Mouse (Mus musculus): ENCODE results near the gene Ptges3l. TPM values are rescaled to one million over a fixed set of nuclear protein-coding genes. Genes with fewer than 3 reads are reported as not detected.
"Not testable (repeated sequence)": the region's sequence is repeated elsewhere in the genome, so short reads cannot be mapped to it uniquely, and the experiment has no call there.

The Ptges3l gene
- total and polyA plus RNA-seq, 2 experiments from 2014 or later: 1.8 to 2.4 TPM

GRCm38 (mm10) chr11:101378926-101379325, 46.2 kb downstream of the Ptges3l start:
- TF ChIP-seq CTCF (IDR thresholded peaks at IDR 0.05; ENCODE audit: low read depth): no peak
- Histone ChIP-seq H3K4me1 (ENCODE audit: insufficient read depth) (no peaks in the 10 kb centered on the region), H3K27me3 (ENCODE audit: insufficient read depth, low read length) (peaks cover 3% of the 10 kb centered on the region; the same call in 1 of the 2 replicates), H3K9me3 (ENCODE audit: low read length) (no peaks in the 10 kb centered on the region), H3K36me3 (ENCODE audit: insufficient read depth) (no peaks in the 10 kb centered on the region), H3K27ac (ENCODE audit: low read depth, low read length) (no peak overlapping the region), H3K4me2 (ENCODE audit: low read depth) (no peak overlapping the region), H3K9ac (no peak overlapping the region), H3K4me3 (ENCODE audit: low read depth, low read length) (no peak overlapping the region)
- ATAC-seq (no peak), DNase-seq (no peak)
- WGBS: 82% methylated on average over 6 of the region's 6 CpGs

- not testable (repeated sequence) for H3K36me3 ChIP-seq (ENCODE audit: insufficient read depth); ATAC-seq; H3K4me2 ChIP-seq (ENCODE audit: low read depth); H3K27ac ChIP-seq (ENCODE audit: low read depth, low read length); H3K4me3 ChIP-seq (ENCODE audit: low read depth, low read length); H3K9me3 ChIP-seq (ENCODE audit: low read length); DNase-seq; H3K4me1 ChIP-seq (ENCODE audit: insufficient read depth); H3K27me3 ChIP-seq (ENCODE audit: insufficient read depth, low read length); H3K9ac ChIP-seq
- 92% methylated on average over 8 of the region's 8 CpGs for WGBS
Measured at GRCm38 (mm10) chr11:101378196-101378595, 46.9 kb downstream of the Ptges3l start.

GRCm38 (mm10) chr11:101374421-101374938, 50.7 kb downstream of the Ptges3l start:
- H3K36me3 ChIP-seq (ENCODE audit: insufficient read depth): no peaks in the 10 kb centered on the region
- no peak overlapping the region for H3K27ac ChIP-seq (ENCODE audit: low read depth, low read length)
- H3K4me1 ChIP-seq (ENCODE audit: insufficient read depth): no peaks in the 10 kb centered on the region
- DNase-seq (no peak), ATAC-seq (no peak)
- H3K9ac ChIP-seq: no peak overlapping the region
- no peak overlapping the region for H3K4me3 ChIP-seq (ENCODE audit: low read depth, low read length)
- WGBS: 53% methylated on average over 7 of the region's 7 CpGs
- H3K9me3 ChIP-seq (ENCODE audit: low read length): no peaks in the 10 kb centered on the region
- no peak overlapping the region for H3K4me2 ChIP-seq (ENCODE audit: low read depth)
- peaks cover 3% of the 10 kb centered on the region; the same call in 1 of the 2 replicates for H3K27me3 ChIP-seq (ENCODE audit: insufficient read depth, low read length)
- TF ChIP-seq CTCF (IDR thresholded peaks at IDR 0.05; ENCODE audit: low read depth): no peak

- ATAC-seq (no peak), DNase-seq (no peak)
- Histone ChIP-seq H3K4me2 (ENCODE audit: low read depth) (no peak overlapping the region), H3K36me3 (ENCODE audit: insufficient read depth) (no peaks in the 10 kb centered on the region), H3K4me3 (ENCODE audit: low read depth, low read length) (no peak overlapping the region), H3K9ac (no peak overlapping the region), H3K4me1 (ENCODE audit: insufficient read depth) (no peaks in the 10 kb centered on the region), H3K27ac (ENCODE audit: low read depth, low read length) (no peak overlapping the region), H3K9me3 (ENCODE audit: low read length) (no peaks in the 10 kb centered on the region), H3K27me3 (ENCODE audit: insufficient read depth, low read length) (no peaks in the 10 kb centered on the region)
- TF ChIP-seq CTCF (IDR thresholded peaks at IDR 0.05; ENCODE audit: low read depth): no peak
- whole genome bisulfite sequencing: 75% methylated on average over 5 of the region's 5 CpGs
Measured at GRCm38 (mm10) chr11:101370141-101370540, 55.0 kb downstream of the Ptges3l start.

Small RNA genes within 50 kb of the gene (microRNA-seq; reads per million reads assigned to microRNA genes)
- 0.24 to 0.39 reads per million in 2 experiments for gene Mir6929

Other genes starting within 250 kb of the Ptges3l start
- gene Ccr10, start 249.9 kb downstream of the Ptges3l start, total RNA-seq (2014; rRNA removed): 0.23 and 0.52 TPM in 2 replicates
- gene Ccr10, start 249.9 kb downstream of the Ptges3l start, polyA plus RNA-seq (2015; fragmentation: Nextera tagmentation; extraction: Ambion mirVana): 0.15 and 0.24 TPM in 2 replicates
- gene Ezh1, start 198.9 kb downstream of the Ptges3l start, total RNA-seq (2014; rRNA removed): 25.6 and 27.7 TPM in 2 replicates
- gene Ezh1, start 198.9 kb downstream of the Ptges3l start, polyA plus RNA-seq (2015; fragmentation: Nextera tagmentation; extraction: Ambion mirVana): 18.8 and 22.5 TPM in 2 replicates
- 42.9 and 46.0 TPM in 2 replicates for gene Ramp2, start 179.3 kb downstream of the Ptges3l start, total RNA-seq (2014; rRNA removed)
- gene Ramp2, start 179.3 kb downstream of the Ptges3l start, polyA plus RNA-seq (2015; fragmentation: Nextera tagmentation; extraction: Ambion mirVana): 93.4 and 102 TPM in 2 replicates
- 71.7 and 75.8 TPM in 2 replicates for gene Vps25, start 171.6 kb downstream of the Ptges3l start, total RNA-seq (2014; rRNA removed)
- 135 and 138 TPM in 2 replicates for gene Vps25, start 171.6 kb downstream of the Ptges3l start, polyA plus RNA-seq (2015; fragmentation: Nextera tagmentation; extraction: Ambion mirVana)
- gene Wnk4, start 164.8 kb downstream of the Ptges3l start, total RNA-seq (2014; rRNA removed): 3.2 and 5.4 TPM in 2 replicates
- 7.8 and 9.1 TPM in 2 replicates for gene Wnk4, start 164.8 kb downstream of the Ptges3l start, polyA plus RNA-seq (2015; fragmentation: Nextera tagmentation; extraction: Ambion mirVana)
- 0.10 and 0.15 TPM in 2 replicates for gene Cntd1, start 146.3 kb downstream of the Ptges3l start, total RNA-seq (2014; rRNA removed)
- gene Cntd1, start 146.3 kb downstream of the Ptges3l start, polyA plus RNA-seq (2015; fragmentation: Nextera tagmentation; extraction: Ambion mirVana): 0.36 and 0.61 TPM in 2 replicates
- 110 and 140 TPM in 2 replicates for gene Coa3, start 146.2 kb downstream of the Ptges3l start, total RNA-seq (2014; rRNA removed)
- gene Coa3, start 146.2 kb downstream of the Ptges3l start, polyA plus RNA-seq (2015; fragmentation: Nextera tagmentation; extraction: Ambion mirVana): 208 and 233 TPM in 2 replicates
- gene Becn1, start 123.0 kb downstream of the Ptges3l start, total RNA-seq (2014; rRNA removed): 107 and 177 TPM in 2 replicates
- 133 and 145 TPM in 2 replicates for gene Becn1, start 123.0 kb downstream of the Ptges3l start, polyA plus RNA-seq (2015; fragmentation: Nextera tagmentation; extraction: Ambion mirVana)
- 70.7 and 80.9 TPM in 2 replicates for gene Psme3, start 109.1 kb downstream of the Ptges3l start, total RNA-seq (2014; rRNA removed)
- 78.2 and 88.0 TPM in 2 replicates for gene Psme3, start 109.1 kb downstream of the Ptges3l start, polyA plus RNA-seq (2015; fragmentation: Nextera tagmentation; extraction: Ambion mirVana)
- 2.7 and 4.4 TPM in 2 replicates for gene Aoc2, start 100.3 kb downstream of the Ptges3l start, total RNA-seq (2014; rRNA removed)
- gene Aoc2, start 100.3 kb downstream of the Ptges3l start, polyA plus RNA-seq (2015; fragmentation: Nextera tagmentation; extraction: Ambion mirVana): 0.42 and 0.87 TPM in 2 replicates
- gene Aoc3, start 94.7 kb downstream of the Ptges3l start, total RNA-seq (2014; rRNA removed): 0.31 and 0.43 TPM in 2 replicates
- gene Aoc3, start 94.7 kb downstream of the Ptges3l start, polyA plus RNA-seq (2015; fragmentation: Nextera tagmentation; extraction: Ambion mirVana): 0.05 and 0.08 TPM in 2 replicates
- not detected in 2 replicates for gene G6pc, start 57.8 kb downstream of the Ptges3l start, total RNA-seq (2014; rRNA removed)
- gene G6pc, start 57.8 kb downstream of the Ptges3l start, polyA plus RNA-seq (2015; fragmentation: Nextera tagmentation; extraction: Ambion mirVana): not detected in 2 replicates
- 87.8 and 89.8 TPM in 2 replicates for gene Aarsd1, start 7.7 kb downstream of the Ptges3l start, total RNA-seq (2014; rRNA removed)
- 90.9 and 101 TPM in 2 replicates for gene Aarsd1, start 7.7 kb downstream of the Ptges3l start, polyA plus RNA-seq (2015; fragmentation: Nextera tagmentation; extraction: Ambion mirVana)
- 1.0 and 5.7 TPM in 2 replicates for gene Gm27029, start 537 bp downstream of the Ptges3l start, total RNA-seq (2014; rRNA removed)
- 5.1 and 6.2 TPM in 2 replicates for gene Gm27029, start 537 bp downstream of the Ptges3l start, polyA plus RNA-seq (2015; fragmentation: Nextera tagmentation; extraction: Ambion mirVana)
- 10.9 and 12.6 TPM in 2 replicates for gene Rundc1, start 248 bp downstream of the Ptges3l start, total RNA-seq (2014; rRNA removed)
- 18.9 and 24.4 TPM in 2 replicates for gene Rundc1, start 248 bp downstream of the Ptges3l start, polyA plus RNA-seq (2015; fragmentation: Nextera tagmentation; extraction: Ambion mirVana)
- 785 and 1,503 TPM in 2 replicates for gene Rpl27, start 17.0 kb upstream of the Ptges3l start, total RNA-seq (2014; rRNA removed)
- 274 and 348 TPM in 2 replicates for gene Rpl27, start 17.0 kb upstream of the Ptges3l start, polyA plus RNA-seq (2015; fragmentation: Nextera tagmentation; extraction: Ambion mirVana)
- gene Ifi35, start 23.1 kb upstream of the Ptges3l start, total RNA-seq (2014; rRNA removed): 3.2 and 5.2 TPM in 2 replicates
- gene Ifi35, start 23.1 kb upstream of the Ptges3l start, polyA plus RNA-seq (2015; fragmentation: Nextera tagmentation; extraction: Ambion mirVana): 3.8 and 5.1 TPM in 2 replicates
- 61.9 and 71.4 TPM in 2 replicates for gene Rnd2, start 39.7 kb upstream of the Ptges3l start, total RNA-seq (2014; rRNA removed)
- gene Rnd2, start 39.7 kb upstream of the Ptges3l start, polyA plus RNA-seq (2015; fragmentation: Nextera tagmentation; extraction: Ambion mirVana): 88.1 and 96.6 TPM in 2 replicates
- 131 and 174 TPM in 2 replicates for gene Vat1, start 40.9 kb upstream of the Ptges3l start, total RNA-seq (2014; rRNA removed)
- 73.3 and 92.7 TPM in 2 replicates for gene Vat1, start 40.9 kb upstream of the Ptges3l start, polyA plus RNA-seq (2015; fragmentation: Nextera tagmentation; extraction: Ambion mirVana)
- gene Brca1, start 126.6 kb upstream of the Ptges3l start, total RNA-seq (2014; rRNA removed): 3.3 and 4.2 TPM in 2 replicates
- 1.3 and 1.7 TPM in 2 replicates for gene Brca1, start 126.6 kb upstream of the Ptges3l start, polyA plus RNA-seq (2015; fragmentation: Nextera tagmentation; extraction: Ambion mirVana)
- gene Nbr1, start 126.8 kb upstream of the Ptges3l start, total RNA-seq (2014; rRNA removed): 121 and 141 TPM in 2 replicates
- gene Nbr1, start 126.8 kb upstream of the Ptges3l start, polyA plus RNA-seq (2015; fragmentation: Nextera tagmentation; extraction: Ambion mirVana): 54.9 and 64.7 TPM in 2 replicates
- gene Tmem106a, start 156.9 kb upstream of the Ptges3l start, total RNA-seq (2014; rRNA removed): 0.77 and 3.5 TPM in 2 replicates
- 2.5 and 3.4 TPM in 2 replicates for gene Tmem106a, start 156.9 kb upstream of the Ptges3l start, polyA plus RNA-seq (2015; fragmentation: Nextera tagmentation; extraction: Ambion mirVana)
- not detected in 2 replicates for gene Gm11634, start 173.9 kb upstream of the Ptges3l start, total RNA-seq (2014; rRNA removed)
- not detected in 2 replicates for gene Gm11634, start 173.9 kb upstream of the Ptges3l start, polyA plus RNA-seq (2015; fragmentation: Nextera tagmentation; extraction: Ambion mirVana)
- gene Rdm1, start 201.9 kb upstream of the Ptges3l start, total RNA-seq (2014; rRNA removed): 4.4 and 5.2 TPM in 2 replicates
- gene Rdm1, start 201.9 kb upstream of the Ptges3l start, polyA plus RNA-seq (2015; fragmentation: Nextera tagmentation; extraction: Ambion mirVana): 8.6 and 9.0 TPM in 2 replicates
- 22.5 and 28.3 TPM in 2 replicates for gene Arl4d, start 240.2 kb upstream of the Ptges3l start, total RNA-seq (2014; rRNA removed)
- 13.4 and 15.7 TPM in 2 replicates for gene Arl4d, start 240.2 kb upstream of the Ptges3l start, polyA plus RNA-seq (2015; fragmentation: Nextera tagmentation; extraction: Ambion mirVana)